Comparison of ENCODE assay signal across 16 mouse cellular contexts in the genomic region with DNA sequence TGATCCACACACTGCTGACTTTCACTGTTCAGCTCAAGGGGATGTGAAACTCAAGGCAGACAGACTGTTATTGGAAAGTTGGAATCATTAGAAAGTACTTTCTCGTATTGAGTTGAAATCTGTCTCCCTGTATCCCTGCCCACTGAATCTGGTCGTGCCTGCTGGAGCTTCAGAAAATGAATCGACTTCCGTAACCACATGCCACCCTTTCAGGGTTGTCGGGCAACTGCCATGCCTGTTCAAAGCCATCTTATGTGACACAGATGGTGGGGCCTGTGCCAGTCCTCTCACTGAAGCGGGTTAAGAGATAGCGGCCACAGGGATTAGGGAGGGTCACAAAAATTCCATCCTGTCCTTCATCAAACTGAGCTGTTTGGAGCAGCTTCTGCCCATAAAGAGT. TPM values are rescaled to one million over a fixed set of nuclear protein-coding genes. Genes with fewer than 3 reads are reported as not detected.
DNase-seq lines count a peak whose midpoint lies in the region; ATAC-seq and TF ChIP-seq lines count a peak whose summit lies in the region.
"Had no signal": no experiment of that assay in that cellular context is flagged by ENCODE, and none has a peak within 500 bp of the region (broad histone marks: within the 10 kb centered on the region; RNA-seq: fewer than 3 reads in every experiment).

No protein-coding gene starts in this region.

- no peaks in the 10 kb centered on the region for H3K9me3 ChIP-seq in hindbrain, embryonic 13.5 days
- H3K9me3 ChIP-seq: forebrain, embryonic 10.5 days; heart, embryonic 10.5 days; liver, embryonic 12.5 days had no signal

- H3K36me3 ChIP-seq in hindbrain, embryonic 13.5 days = no peaks in the 10 kb centered on the region
- H3K36me3 ChIP-seq: forebrain, embryonic 10.5 days; heart, embryonic 10.5 days; liver, embryonic 12.5 days had no signal

- H3K4me2 ChIP-seq in hindbrain, embryonic 13.5 days = no peak overlapping the region
- H3K4me2 ChIP-seq: liver, embryonic 12.5 days had no signal

- H3K27ac ChIP-seq in cerebellum, adult 2 months (ENCODE audit: insufficient read depth, low read length) = peak overlapping the region; percentile 48; the same call in 1 of the 2 replicates
- no peak overlapping the region for H3K27ac ChIP-seq in hindbrain, embryonic 13.5 days
- H3K27ac ChIP-seq: forebrain, embryonic 10.5 days; heart, embryonic 10.5 days; liver, embryonic 12.5 days had no signal

- no peak for TF ChIP-seq CTCF in cerebellum, adult 2 months (IDR thresholded peaks at IDR 0.05; ENCODE audit: borderline replicate concordance, insufficient read depth, low read depth, low read length)

- H3K27me3 ChIP-seq in cerebellum, adult 2 months (ENCODE audit: control insufficient read depth, insufficient read depth, low read length) = no peaks in the 10 kb centered on the region
- no peaks in the 10 kb centered on the region for H3K27me3 ChIP-seq in hindbrain, embryonic 13.5 days
- H3K27me3 ChIP-seq: liver, embryonic 12.5 days had no signal

- DNase-seq in frontal cortex, adult 2 months (ENCODE audit: extremely low spot score in 1 of 2, low spot score in 1 of 2) = no peak
- DNase-seq in cerebellum, adult 2 months = peak; percentile 66 to 80
- peak; percentile 41 for DNase-seq in layer of hippocampus, adult 11-12 months (ENCODE audit: low spot score)
- peak; percentile 55 to 84 for DNase-seq in layer of hippocampus, postnatal 14 days (ENCODE audit: low spot score in 2 of 2)
- DNase-seq in B cell, adult 2 months = no peak
- DNase-seq in adrenal gland, postnatal 36 days = no peak
- DNase-seq: kidney, adult 8-10 months; kidney, postnatal 25 days; lung, adult 2 months; thymus, postnatal 14 days had no signal

- H3K4me3 ChIP-seq in cerebellum, adult 2 months (replicated peaks; ENCODE audit: insufficient read depth, low read depth, low read length) = no peak overlapping the region
- no peak overlapping the region for H3K4me3 ChIP-seq in hindbrain, embryonic 13.5 days
- H3K4me3 ChIP-seq: forebrain, embryonic 10.5 days; heart, embryonic 10.5 days; liver, embryonic 12.5 days had no signal

- peak; percentile 33; the same call in 1 of the 2 replicates for ATAC-seq in frontal cortex, adult (ENCODE audit: low TSS enrichment)
- ATAC-seq in hindbrain, embryonic 13.5 days (ENCODE audit: low FRiP score) = no peak
- ATAC-seq: liver, embryonic 12.5 days had no signal

- 10% methylated on average over 7 of the region's 7 CpGs for WGBS in cerebellum, adult 2 months
- WGBS in hindbrain, embryonic 13.5 days = 88% methylated on average over 7 of the region's 7 CpGs

- H3K4me1 ChIP-seq in cerebellum, adult 2 months (ENCODE audit: control insufficient read depth, insufficient read depth, low read length) = peaks cover 43% of the 10 kb centered on the region
- no peaks in the 10 kb centered on the region for H3K4me1 ChIP-seq in hindbrain, embryonic 13.5 days (replicated peaks)
- H3K4me1 ChIP-seq: forebrain, embryonic 10.5 days; heart, embryonic 10.5 days; liver, embryonic 12.5 days had no signal

- TF ChIP-seq POLR2A in cerebellum, adult 2 months (IDR thresholded peaks at IDR 0.05; ENCODE audit: borderline replicate concordance, insufficient read depth, low read length) = no peak

- no peak overlapping the region for H3K9ac ChIP-seq in hindbrain, embryonic 13.5 days
- H3K9ac ChIP-seq: liver, embryonic 12.5 days had no signal

RNA-seq across cellular contexts. Expression of a gene that starts 14.7 kb away (rescaled TPM):
- polyA plus RNA-seq in frontal cortex, adult 2 months (2012; rRNA removed) = 59.1 and 69.4 TPM in 2 replicates
- 66.9 and 77.4 TPM in 2 replicates for polyA plus RNA-seq in cerebellum, adult 2 months (2012; rRNA removed)
- total RNA-seq in layer of hippocampus, postnatal 14 days (2021) = 10 to 100 TPM; 58.2 to 58.3 TPM
- polyA plus RNA-seq in hindbrain, embryonic 13.5 days (2015; fragmentation: Nextera tagmentation; extraction: Ambion mirVana) = 7.9 and 8.1 TPM in 2 replicates
- 1 to 10 TPM in 1 of 2 experiments, under 1 TPM in 1; 0.30 to 1.1 TPM for total RNA-seq in adrenal gland, postnatal 36 days (2021)
- total RNA-seq: monocyte, adult 5-6 weeks had no signal

Comparison
In these comparisons a context has a peak if more than half of its experiments do, and no peak if none do; other contexts are left out.
1. DNase-seq: peak in cerebellum, adult 2 months (2 of 2), layer of hippocampus, adult 11-12 months (single experiment) and layer of hippocampus, postnatal 14 days (2 of 2); none in frontal cortex, adult 2 months (0 of 2), B cell, adult 2 months (0 of 2) and adrenal gland, postnatal 36 days (0 of 2).